Mouse (Mus musculus) ES-Bruce4 (cell line): ENCODE data around the gene Chd6.

Experiments
- CTCF ChIP-seq: IDR thresholded peaks from one replicate; pipeline ENCODE4 v1.8.1; 2011; ENCODE audit warnings: low read depth, low read length
- EP300 ChIP-seq: IDR thresholded peaks from 2 replicates; pipeline ENCODE4 v1.6.1; 2011; ENCODE audit warnings: low read depth, low read length; ENCODE audit not compliant: insufficient read depth
- POLR2A ChIP-seq: IDR thresholded peaks from one replicate; pipeline ENCODE4 v1.8.1; 2011; ENCODE audit warnings: low read length; ENCODE audit not compliant: insufficient read depth

DNA sequence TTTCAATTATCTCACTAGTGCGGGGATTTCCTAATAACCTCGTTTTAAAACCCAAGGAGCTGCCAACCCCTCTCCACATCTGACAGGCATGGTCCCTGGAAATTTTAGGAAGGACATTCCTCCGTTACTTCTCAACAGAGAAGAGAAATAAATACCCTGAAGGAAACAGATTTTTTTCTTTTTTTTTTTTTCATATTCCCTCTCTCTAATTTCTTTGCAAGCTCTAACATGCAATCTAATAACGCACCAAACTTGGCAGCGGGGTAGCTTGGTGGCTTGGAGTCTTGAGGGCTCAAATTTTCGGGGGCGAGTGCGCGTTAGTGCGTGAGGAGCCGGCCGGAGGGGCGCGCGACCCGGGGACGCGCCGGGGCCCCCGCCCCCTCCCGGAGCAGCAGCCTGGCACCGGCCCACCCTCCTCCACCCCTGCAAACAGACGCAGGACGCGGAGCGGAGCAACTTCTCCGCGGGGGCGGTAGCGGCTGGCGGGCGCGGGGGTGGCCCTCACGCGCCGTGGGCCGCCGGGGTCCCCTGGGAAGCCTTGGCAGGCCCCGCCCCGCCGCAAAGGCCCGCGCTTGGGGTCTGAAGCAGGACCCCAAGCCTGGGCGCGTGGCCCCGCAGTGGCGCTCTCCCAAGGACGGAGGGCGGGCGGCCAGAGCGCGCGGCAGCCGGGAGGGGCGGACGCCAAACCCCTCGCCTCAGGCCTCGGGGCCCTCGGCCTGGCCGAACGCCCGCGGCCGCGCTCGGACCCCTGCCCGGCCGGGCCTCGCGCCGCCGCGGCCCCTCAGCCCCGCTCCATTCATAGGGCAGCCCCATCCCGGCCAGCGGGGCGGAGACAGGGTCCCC lies 569 bp downstream of the Chd6 start:
- no peak for TF ChIP-seq POLR2A
- TF ChIP-seq CTCF, result no peak
- no peak for TF ChIP-seq EP300
